Mouse (Mus musculus): ENCODE data around the gene Xntrpc.
A peak's percentile ranks its signal among the peaks of the same experiment; 100 is the strongest.
"Not testable (repeated sequence)": the region's sequence is repeated elsewhere in the genome, so short reads cannot be mapped to it uniquely, and the experiment has no call there.

Gene Xntrpc

DNA sequence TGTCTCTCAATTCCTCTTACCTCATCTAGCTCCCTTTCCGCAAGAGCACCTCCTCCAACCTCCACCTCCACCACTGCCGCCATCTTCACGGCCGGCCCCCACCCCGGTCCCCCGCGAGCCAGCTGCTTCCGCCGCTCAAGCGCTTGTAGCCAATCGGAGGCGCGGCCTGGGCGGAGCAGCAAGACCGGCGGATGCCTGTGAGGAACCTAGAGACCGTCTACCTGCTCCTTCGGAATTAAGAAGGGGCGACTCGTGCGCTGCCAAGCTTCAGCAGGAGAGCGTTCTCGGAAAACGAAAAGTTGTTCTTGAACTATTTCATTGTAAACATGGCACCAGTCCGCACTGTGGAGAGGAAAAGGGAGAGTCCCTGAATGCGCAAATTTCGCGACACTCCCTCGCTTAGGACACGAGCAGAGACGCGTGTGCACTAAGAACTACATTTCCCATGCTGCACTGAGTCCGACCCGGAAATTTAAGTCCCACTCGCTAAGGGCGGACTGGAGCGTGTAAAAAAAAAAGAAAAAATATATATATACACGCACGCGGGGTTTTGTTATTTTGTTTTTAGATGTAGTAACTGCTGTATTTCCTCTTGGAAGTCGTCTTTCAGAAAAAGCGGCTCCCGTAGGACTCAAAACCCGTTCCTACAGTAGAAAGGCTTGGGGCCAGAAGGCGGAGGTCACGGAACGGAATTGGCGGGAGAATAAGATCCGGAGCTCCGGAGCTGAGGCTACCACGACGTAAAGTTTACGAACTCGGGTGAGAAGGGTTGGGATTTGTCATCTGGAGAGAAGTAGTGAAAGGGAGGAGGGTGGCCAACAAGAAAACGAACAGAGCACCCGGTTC lies at the start of gene Xntrpc, which contains the start of the genes Rnf121 and Xndc1:
Gene Xntrpc (plus strand): TSS at position 668 of the 846 bp plus-strand sequence.
Gene Rnf121 (minus strand): TSS at position 424 of the 846 bp plus-strand sequence.
Gene Xndc1 (plus strand): TSS at position 466 of the 846 bp plus-strand sequence.
- DNase-seq (ENCODE audit: extremely low read depth, low read depth, low spot score) = peak; percentile 64

- no peak for DNase-seq (ENCODE audit: extremely low read depth, low read depth, low spot score)
Measured at GRCm38 (mm10) chr7:102016936-102017335, 48.6 kb upstream of the Xntrpc start.

DNA sequence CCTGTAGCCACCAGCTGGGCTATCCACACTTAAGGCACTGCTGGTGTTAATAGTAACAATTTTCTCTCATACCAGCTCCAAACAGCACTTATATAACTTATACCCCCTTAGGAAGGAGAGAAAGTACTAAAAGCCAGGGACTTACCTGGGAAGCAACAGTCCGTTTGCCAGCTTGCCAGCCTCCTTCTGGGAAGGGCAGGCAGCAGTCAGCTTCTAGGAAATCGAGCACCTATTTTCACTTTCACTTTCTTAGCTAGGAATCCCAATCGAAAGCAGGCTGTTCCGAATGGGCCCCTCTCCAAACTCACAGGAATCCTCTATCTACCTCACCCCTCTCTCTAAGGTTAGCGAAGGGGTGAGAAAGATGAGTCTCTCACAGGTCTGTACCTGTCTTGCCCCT lies 48.1 kb upstream of the Xntrpc start:
- DNase-seq (ENCODE audit: extremely low read depth, low read depth, low spot score) = no peak

- no peak for DNase-seq (ENCODE audit: extremely low read depth, low read depth, low spot score)
Measured at GRCm38 (mm10) chr7:102018034-102018433, 47.5 kb upstream of the Xntrpc start.

- no peak for DNase-seq (ENCODE audit: extremely low read depth, low read depth, low spot score)
Measured at GRCm38 (mm10) chr7:102018590-102018989, 46.9 kb upstream of the Xntrpc start, which contains the start of gene Il18bp. Gene Il18bp (minus strand): TSS chr7:102018690.

DNA sequence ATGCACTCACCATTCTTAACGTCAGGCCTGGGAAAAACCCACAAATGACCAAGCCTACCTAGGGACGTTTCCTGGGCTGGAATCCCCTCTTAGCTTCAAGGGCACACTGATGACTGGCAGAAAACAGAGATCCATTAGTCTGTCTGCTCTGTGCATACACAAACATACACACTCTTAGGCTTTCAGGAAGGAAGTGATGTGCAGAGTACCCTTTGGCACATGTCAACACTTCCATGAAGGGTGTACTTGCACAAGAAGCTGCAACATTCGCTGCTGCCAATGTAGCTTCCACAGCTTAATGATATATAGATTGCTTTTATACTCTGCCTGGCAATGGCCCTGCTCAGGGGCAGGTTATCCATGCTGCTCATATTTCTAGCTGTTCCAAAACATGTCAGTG lies 46.2 kb upstream of the Xntrpc start:
- DNase-seq (ENCODE audit: extremely low read depth, low read depth, low spot score) = no peak

GRCm38 (mm10) chr7:102020934-102021333 lies 44.6 kb upstream of the Xntrpc start:
- DNase-seq (ENCODE audit: extremely low read depth, low read depth, low spot score) = not testable (repeated sequence)

DNA sequence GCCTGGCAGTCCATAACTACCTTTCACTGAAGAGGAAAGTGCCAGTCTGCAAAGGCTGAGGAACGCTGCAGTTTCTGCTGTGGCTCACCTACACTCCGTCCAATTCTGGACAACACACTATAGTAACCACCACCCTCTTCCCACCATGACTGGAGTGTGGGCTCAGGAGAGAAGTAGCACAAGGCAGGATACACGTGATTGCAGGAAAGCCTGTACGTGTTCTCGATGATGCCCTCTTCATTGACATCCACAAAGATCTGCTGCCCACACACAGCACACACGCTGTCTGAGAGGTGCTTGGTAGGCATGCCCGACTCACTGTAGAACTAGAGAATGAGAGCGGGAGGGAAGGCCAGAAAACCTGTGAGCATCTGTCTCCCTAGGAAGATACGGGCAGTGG lies 41.7 kb upstream of the Xntrpc start:
- no peak for DNase-seq (ENCODE audit: extremely low read depth, low read depth, low spot score)

- DNase-seq (ENCODE audit: extremely low read depth, low read depth, low spot score) = no peak
Measured at GRCm38 (mm10) chr7:102025187-102026119, 40.1 kb upstream of the Xntrpc start.

- DNase-seq (ENCODE audit: extremely low read depth, low read depth, low spot score) = no peak
Measured at GRCm38 (mm10) chr7:102034904-102035303, 30.6 kb upstream of the Xntrpc start.

DNA sequence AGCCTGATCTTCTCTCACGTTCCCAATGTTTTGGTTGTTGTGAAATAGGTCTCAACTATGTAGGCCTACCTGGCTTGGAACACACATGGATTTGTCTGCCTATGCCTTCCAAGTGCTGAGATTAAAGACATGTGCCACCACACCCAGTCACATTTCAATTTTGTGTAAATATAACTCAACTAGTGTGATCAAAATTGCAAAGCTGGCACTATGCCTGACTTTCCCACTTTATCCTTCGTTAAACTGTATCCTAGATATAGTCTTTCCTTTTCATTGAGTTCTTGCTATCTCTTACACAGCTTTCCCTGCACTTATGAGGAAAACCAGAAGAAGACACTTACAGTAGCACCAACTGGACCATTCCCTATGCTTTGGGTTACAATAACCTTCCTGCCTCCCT lies 30.0 kb upstream of the Xntrpc start:
- DNase-seq (ENCODE audit: extremely low read depth, low read depth, low spot score) = peak; percentile 31

DNA sequence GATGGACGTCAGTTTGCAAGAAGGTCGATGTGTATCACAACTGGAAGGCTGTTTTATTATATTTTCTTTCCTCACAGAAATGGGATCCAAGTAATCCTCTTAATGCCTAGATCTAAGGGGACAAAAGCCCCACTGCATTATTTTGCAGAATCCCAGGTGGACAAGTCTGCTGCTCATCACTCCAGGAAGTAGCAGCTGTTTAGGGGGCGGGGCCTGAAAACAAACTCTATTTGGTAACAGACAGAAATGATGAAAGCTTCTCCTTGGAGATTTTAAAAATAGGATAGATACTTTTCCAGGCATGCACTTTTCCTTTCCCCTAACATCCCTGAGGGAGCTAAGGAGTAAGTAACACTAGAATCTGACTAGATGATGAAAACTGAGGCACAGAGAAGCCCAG lies 28.2 kb upstream of the Xntrpc start:
- no peak for DNase-seq (ENCODE audit: extremely low read depth, low read depth, low spot score)

DNA sequence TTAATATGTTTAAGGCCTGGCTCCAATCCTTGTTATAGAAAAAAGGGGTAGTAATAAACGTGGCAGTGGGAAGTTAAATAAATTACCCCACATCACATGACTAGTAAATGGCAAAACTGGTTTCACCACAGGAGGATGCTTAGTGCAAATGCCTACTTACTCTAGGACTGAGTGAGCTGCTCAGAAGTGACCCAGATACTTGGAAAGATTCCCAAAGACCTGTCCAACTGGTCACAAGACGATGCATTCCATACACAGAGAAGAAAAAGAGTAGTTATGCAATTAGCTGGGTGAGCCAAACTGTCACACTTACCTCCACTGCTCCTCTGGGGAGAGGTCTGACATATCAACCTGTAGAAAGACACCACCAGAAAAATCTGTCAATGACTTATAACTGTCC lies 23.2 kb upstream of the Xntrpc start:
- DNase-seq (ENCODE audit: extremely low read depth, low read depth, low spot score) = peak; percentile 78

GRCm38 (mm10) chr7:102048524-102048923 lies 17.0 kb upstream of the Xntrpc start:
- not testable (repeated sequence) for DNase-seq (ENCODE audit: extremely low read depth, low read depth, low spot score)

GRCm38 (mm10) chr7:102061353-102061752 lies 4.2 kb upstream of the Xntrpc start:
- no peak for DNase-seq (ENCODE audit: extremely low read depth, low read depth, low spot score)

- no peak for DNase-seq (ENCODE audit: extremely low read depth, low read depth, low spot score)
Measured at GRCm38 (mm10) chr7:102062203-102062602, 3.3 kb upstream of the Xntrpc start.

GRCm38 (mm10) chr7:102063891-102064290 lies 1.6 kb upstream of the Xntrpc start:
- no peak for DNase-seq (ENCODE audit: extremely low read depth, low read depth, low spot score)

DNA sequence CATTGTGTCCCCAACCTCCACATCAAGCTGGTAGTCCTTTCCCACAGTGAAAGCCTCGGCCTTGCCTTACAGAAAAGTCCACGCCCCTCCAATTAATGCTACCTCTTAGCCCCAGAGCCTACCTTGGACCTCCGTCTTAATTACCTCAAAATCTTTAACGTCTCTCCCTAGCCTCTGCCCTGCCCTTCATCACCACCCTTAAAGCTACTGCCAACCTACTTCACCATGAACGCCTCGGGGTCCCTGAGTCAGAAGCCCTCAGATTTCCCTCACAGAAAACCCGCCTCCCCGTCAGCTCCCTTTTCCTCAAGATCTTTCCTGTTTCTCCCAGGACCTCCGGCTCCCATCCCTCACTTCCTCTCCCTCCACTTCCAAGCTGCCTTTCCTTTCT lies 863 bp upstream of the Xntrpc start:
- no peak for DNase-seq (ENCODE audit: extremely low read depth, low read depth, low spot score)

DNA sequence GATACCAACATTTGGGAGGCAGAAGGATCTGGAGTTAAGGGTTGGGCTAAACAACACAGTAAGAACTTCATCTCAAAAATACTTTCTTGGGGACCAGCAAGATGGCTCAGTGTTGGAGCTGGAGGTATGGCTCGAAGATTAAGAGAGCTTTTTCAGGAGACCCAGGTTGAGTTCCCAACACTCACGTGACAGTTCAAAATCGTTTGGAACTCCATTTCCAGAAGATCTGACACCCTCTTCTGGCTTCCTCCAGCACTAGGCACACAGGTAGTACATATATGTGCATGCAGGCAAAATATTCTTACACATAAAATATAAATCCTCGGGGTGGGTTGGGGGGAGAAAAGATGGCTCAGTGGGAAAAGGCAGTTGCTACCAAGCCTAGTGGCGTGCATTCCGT lies 850 bp downstream of the Xntrpc start:
- DNase-seq (ENCODE audit: extremely low read depth, low read depth, low spot score) = no peak

DNA sequence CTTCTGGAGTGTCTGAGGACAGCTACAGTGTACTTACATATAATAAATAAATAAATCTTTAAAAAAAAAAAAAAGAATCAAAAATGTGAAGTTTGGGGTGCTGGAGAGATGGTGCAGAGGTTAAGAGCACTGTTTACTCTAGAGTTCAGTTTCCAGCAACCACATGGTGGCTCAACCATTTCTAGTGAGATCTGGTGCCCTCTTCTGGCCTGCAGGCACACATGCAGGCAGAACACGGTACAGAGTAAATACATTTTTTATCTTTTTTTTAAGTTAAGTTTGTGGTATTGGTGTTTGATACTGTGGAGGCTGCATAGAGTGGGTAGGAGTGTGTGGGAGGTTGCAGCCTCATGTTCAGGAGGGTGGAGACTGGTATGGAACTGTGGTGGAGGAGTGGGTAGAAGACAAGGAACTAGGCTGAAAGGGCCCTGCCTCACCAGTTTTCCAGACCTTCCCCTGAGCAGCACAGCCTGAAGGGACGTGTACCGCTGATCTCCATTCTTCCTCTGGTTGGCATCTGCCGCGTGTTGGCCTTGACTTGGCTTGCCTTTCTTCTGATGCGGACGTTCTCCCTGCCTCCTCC lies 11.3 kb downstream of the Xntrpc start:
- DNase-seq (ENCODE audit: extremely low read depth, low read depth, low spot score) = no peak

DNA sequence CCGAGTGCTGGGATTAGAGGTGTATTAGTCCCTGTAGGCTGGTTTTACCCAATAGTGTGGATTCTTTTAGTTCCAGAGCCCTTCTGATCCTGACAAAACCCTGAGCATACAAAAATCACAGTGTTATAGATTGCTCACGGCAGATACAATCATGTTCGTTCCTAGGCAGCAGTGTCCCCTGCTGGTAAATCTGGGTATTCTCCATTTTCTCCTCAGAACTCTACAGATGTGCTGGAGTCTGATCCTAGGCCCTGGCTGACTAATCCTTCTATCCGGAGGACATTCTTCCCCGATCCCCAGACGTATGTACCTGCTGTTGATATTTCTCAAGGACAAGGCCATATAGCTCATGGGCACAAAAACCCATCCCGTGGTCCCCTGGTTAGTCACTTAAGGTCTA lies 13.0 kb downstream of the Xntrpc start:
- no peak for DNase-seq (ENCODE audit: extremely low read depth, low read depth, low spot score)

All from fat pad, adult 2 months (tissue).